Mouse (Mus musculus): ENCODE data around the gene Daam2. TPM values are rescaled to one million over a fixed set of nuclear protein-coding genes. Genes with fewer than 3 reads are reported as not detected.

Daam2 gene
- polyA plus RNA-seq, 1 experiment from 2014 or later: 6.6 TPM

DNA sequence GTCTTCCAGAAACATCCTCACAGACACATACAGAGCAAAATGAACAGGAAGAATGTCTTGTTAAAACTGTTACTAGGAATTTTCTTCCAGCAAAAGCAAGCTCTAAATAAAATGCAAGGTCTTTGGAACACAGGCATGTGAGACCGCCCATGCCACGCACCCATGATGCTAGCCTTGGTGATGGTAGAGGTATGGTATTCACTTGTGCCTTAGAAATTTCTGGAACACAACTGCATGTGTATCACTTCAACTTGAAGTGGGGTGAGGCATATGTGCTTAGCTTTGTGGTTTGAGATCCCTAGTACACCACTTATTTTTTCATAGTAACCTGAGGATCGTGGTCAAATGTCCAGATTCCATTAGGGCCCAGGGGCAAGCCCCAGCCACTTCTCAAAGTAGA lies 13.2 kb upstream of the Daam2 start:
- ATAC-seq: peak; percentile 80
- DNase-seq (ENCODE audit: low spot score): peak; percentile 31
- 75% methylated on average over 3 of the region's 3 CpGs for WGBS
- no peaks in the 10 kb centered on the region for H3K9me3 ChIP-seq (ENCODE audit: low read length)
- H3K4me3 ChIP-seq (ENCODE audit: low read depth, low read length): no peak overlapping the region
- no peaks in the 10 kb centered on the region for H3K4me1 ChIP-seq (ENCODE audit: insufficient read depth, low read depth, low read length)
- no peak overlapping the region for H3K27ac ChIP-seq (ENCODE audit: low read length)
- no peak overlapping the region for H3K4me2 ChIP-seq (replicated peaks; ENCODE audit: low read depth, low read length)
- TF ChIP-seq CTCF (IDR thresholded peaks at IDR 0.05) (no peak), EP300 (IDR thresholded peaks at IDR 0.05) (peak; percentile 84)
- no peaks in the 10 kb centered on the region for H3K36me3 ChIP-seq (ENCODE audit: insufficient read depth, low read length)
- H3K9ac ChIP-seq (replicated peaks; ENCODE audit: low read depth): no peak overlapping the region
- no peaks in the 10 kb centered on the region for H3K27me3 ChIP-seq (replicated peaks; ENCODE audit: insufficient read depth, low read length)

DNA sequence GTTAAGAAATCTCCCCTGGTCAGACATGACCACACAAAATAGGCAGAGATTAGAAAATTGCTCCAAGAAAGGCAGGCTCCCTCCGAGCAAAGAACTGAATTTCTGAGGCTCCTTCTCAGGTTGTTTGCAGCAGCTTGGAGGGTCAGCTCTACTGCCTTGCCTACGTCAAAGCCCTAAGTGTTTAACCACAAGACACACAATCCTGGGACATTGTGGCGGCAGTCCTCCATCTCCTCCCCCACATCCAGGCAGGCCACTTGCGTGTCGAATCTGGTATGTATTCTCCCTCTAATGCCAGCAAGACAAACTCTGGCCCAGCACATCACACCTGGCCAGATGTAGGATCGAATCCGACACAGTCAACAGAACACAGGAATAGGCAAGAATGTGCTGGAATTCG lies 4.6 kb upstream of the Daam2 start:
- Histone ChIP-seq H3K9me3 (ENCODE audit: low read length) (0 out of 2 replicates have a peak, but pooled peaks cover 3% of the 10 kb centered on the region), H3K9ac (replicated peaks; ENCODE audit: low read depth) (no peak overlapping the region), H3K27me3 (replicated peaks; ENCODE audit: insufficient read depth, low read length) (no peaks in the 10 kb centered on the region), H3K36me3 (ENCODE audit: insufficient read depth, low read length) (no peaks in the 10 kb centered on the region), H3K4me3 (ENCODE audit: low read depth, low read length) (no peak overlapping the region), H3K27ac (ENCODE audit: low read length) (peak overlapping the region; percentile 49; the same call in 1 of the 2 replicates), H3K4me2 (replicated peaks; ENCODE audit: low read depth, low read length) (no peak overlapping the region), H3K4me1 (ENCODE audit: insufficient read depth, low read depth, low read length) (no peaks in the 10 kb centered on the region)
- DNase-seq (ENCODE audit: low spot score) (peak; percentile 71), ATAC-seq (peak; percentile 88)
- no peak for TF ChIP-seq CTCF (IDR thresholded peaks at IDR 0.05)
- peak; percentile 92 for TF ChIP-seq EP300 (IDR thresholded peaks at IDR 0.05)
- 58% methylated on average over 8 of the region's 8 CpGs for WGBS

DNA sequence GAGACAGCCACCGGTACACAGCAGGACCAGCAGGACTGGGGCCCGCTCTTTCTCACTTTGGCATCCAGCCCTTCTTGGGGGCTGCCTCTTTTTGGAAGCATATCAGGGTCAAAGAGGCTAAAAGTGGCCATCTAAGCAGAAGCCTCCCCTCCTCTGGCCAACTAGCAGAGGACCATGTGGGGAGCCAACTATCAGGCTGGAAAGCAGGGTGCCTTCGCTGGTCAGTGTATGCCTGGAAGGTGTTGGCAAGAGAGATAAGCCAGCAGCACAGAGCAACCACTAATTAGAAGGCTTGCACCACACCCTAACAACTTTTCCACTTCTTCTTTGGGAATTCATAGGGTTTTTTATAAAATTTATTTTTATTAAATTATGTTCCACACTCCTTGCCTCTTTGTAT lies 346 bp upstream of the Daam2 start:
- Histone ChIP-seq H3K36me3 (ENCODE audit: insufficient read depth, low read length) (no peaks in the 10 kb centered on the region), H3K4me3 (ENCODE audit: low read depth, low read length) (peak overlapping the region; percentile 45; the same call in 1 of the 2 replicates), H3K4me2 (replicated peaks; ENCODE audit: low read depth, low read length) (peak overlapping the region; percentile 58), H3K9me3 (ENCODE audit: low read length) (no peaks in the 10 kb centered on the region), H3K27ac (ENCODE audit: low read length) (peak overlapping the region; percentile 79), H3K9ac (replicated peaks; ENCODE audit: low read depth) (peak overlapping the region; percentile 1; the same call in 1 of the 2 replicates), H3K27me3 (replicated peaks; ENCODE audit: insufficient read depth, low read length) (no peaks in the 10 kb centered on the region), H3K4me1 (ENCODE audit: insufficient read depth, low read depth, low read length) (no peaks in the 10 kb centered on the region)
- no peak for TF ChIP-seq CTCF (IDR thresholded peaks at IDR 0.05)
- TF ChIP-seq EP300 (IDR thresholded peaks at IDR 0.05): no peak
- ATAC-seq (no peak), DNase-seq (ENCODE audit: low spot score) (no peak)
- WGBS: 20% methylated on average over 3 of the region's 3 CpGs

DNA sequence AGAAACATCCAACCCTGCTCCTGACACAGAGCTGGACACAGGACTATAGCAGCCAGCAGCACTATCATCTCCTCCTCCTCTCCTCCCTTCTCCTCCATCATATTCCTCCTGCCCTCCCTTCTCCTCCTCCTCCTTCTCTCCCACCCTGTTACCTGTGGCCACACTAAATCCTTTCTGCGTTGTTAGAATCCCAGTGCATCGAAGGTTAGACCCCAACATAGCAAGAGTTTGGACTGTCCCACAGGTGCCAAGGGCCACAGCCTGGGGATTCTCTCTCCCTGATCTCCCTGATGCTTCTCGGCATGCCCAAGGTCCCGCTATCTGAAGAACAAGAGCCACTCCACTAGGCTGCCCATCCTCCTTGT lies 745 bp downstream of the Daam2 start:
- H3K9ac ChIP-seq (replicated peaks; ENCODE audit: low read depth): peak overlapping the region; percentile 1
- ATAC-seq: peak; percentile 27
- H3K27ac ChIP-seq (ENCODE audit: low read length): peak overlapping the region; percentile 79

DNA sequence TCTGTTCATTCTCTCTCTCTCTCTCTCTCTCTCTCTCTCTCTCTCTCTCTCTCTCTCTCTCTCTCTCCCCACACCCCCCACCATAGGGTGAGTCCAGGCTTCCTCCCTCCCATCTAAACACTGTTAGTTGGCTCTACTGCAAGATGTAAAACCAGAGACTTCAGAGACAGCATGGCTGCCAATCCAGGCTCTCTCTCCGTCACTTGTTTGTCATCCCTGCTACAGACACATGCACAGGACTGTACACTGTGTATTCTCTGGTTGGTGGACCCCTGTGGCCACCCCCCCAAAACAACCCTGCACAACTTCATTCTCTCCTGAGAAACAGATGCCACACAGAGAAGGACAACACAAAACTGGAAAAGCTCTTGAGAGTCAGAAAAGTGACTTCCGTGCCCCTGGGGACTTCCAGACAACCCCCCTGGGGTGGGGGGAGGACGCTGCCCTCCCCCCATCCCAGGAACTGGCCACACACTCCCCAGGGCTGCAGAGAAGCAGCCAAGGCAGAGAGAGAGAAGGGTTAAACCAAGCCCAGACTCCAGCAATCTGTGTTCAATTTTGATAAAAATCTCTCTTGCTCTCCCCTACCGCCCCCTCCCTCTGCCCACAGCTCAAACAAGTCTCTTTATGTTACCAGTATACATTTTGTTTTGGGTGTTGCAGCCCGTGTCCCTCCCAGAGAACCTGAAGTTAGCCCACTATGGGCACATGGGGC lies 1.3 kb downstream of the Daam2 start:
- 17% methylated on average over 5 of the region's 5 CpGs for WGBS
- peak overlapping the region; percentile 79 for H3K27ac ChIP-seq (ENCODE audit: low read length)

More for the DNA sequence above, 745 bp downstream of the Daam2 start:
- Histone ChIP-seq H3K4me3 (ENCODE audit: low read depth, low read length) (peak overlapping the region; percentile 45), H3K27me3 (replicated peaks; ENCODE audit: insufficient read depth, low read length) (no peaks in the 10 kb centered on the region), H3K4me1 (ENCODE audit: insufficient read depth, low read depth, low read length) (no peaks in the 10 kb centered on the region), H3K9me3 (ENCODE audit: low read length) (no peaks in the 10 kb centered on the region), H3K36me3 (ENCODE audit: insufficient read depth, low read length) (no peaks in the 10 kb centered on the region), H3K4me2 (replicated peaks; ENCODE audit: low read depth, low read length) (peak overlapping the region; percentile 58)
- no peak for DNase-seq (ENCODE audit: low spot score)
- TF ChIP-seq EP300 (IDR thresholded peaks at IDR 0.05): no peak
- no peak for TF ChIP-seq CTCF (IDR thresholded peaks at IDR 0.05)
- WGBS: 16% methylated on average over 4 of the region's 4 CpGs

DNA sequence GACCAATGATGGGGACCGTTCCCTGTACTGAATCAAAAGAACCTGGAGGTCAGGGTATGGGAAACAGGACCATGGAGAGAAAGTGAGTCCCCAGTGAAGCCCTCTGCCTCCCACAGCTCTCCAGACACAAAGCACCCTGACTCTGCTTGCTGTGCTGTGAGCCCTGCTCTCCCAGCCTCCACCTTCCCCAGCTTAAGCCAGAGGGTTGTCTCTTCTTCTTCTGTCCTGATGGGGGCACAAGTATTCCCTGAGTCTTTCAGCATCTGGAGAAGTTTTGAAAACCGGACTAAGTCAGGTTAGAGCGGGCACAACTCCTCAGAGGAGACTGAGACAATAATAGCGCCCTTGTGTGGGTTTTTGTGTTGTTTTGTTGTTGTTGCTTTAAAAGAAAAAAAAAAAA lies 2.2 kb downstream of the Daam2 start:
- Histone ChIP-seq H3K36me3 (ENCODE audit: insufficient read depth, low read length) (no peaks in the 10 kb centered on the region), H3K27me3 (replicated peaks; ENCODE audit: insufficient read depth, low read length) (no peaks in the 10 kb centered on the region), H3K9me3 (ENCODE audit: low read length) (no peaks in the 10 kb centered on the region), H3K4me1 (ENCODE audit: insufficient read depth, low read depth, low read length) (no peaks in the 10 kb centered on the region; the same call in 1 of the 2 replicates), H3K4me2 (replicated peaks; ENCODE audit: low read depth, low read length) (peak overlapping the region; percentile 58; the same call in 1 of the 2 replicates), H3K4me3 (ENCODE audit: low read depth, low read length) (no peak overlapping the region), H3K9ac (replicated peaks; ENCODE audit: low read depth) (no peak overlapping the region), H3K27ac (ENCODE audit: low read length) (no peak overlapping the region)
- ATAC-seq (no peak), DNase-seq (ENCODE audit: low spot score) (no peak)
- WGBS: 52% methylated on average over 4 of the region's 4 CpGs
- TF ChIP-seq CTCF (IDR thresholded peaks at IDR 0.05) (peak; percentile 54), EP300 (IDR thresholded peaks at IDR 0.05) (no peak)

More for the DNA sequence above, 1.3 kb downstream of the Daam2 start:
- 0 out of 2 replicates have a peak, but pooled peaks have one; percentile 8 for ATAC-seq
- Histone ChIP-seq H3K4me3 (ENCODE audit: low read depth, low read length) (peak overlapping the region; percentile 45), H3K36me3 (ENCODE audit: insufficient read depth, low read length) (no peaks in the 10 kb centered on the region), H3K4me2 (replicated peaks; ENCODE audit: low read depth, low read length) (peak overlapping the region; percentile 58), H3K27me3 (replicated peaks; ENCODE audit: insufficient read depth, low read length) (no peaks in the 10 kb centered on the region), H3K9ac (replicated peaks; ENCODE audit: low read depth) (peak overlapping the region; percentile 1), H3K4me1 (ENCODE audit: insufficient read depth, low read depth, low read length) (no peaks in the 10 kb centered on the region), H3K9me3 (ENCODE audit: low read length) (no peaks in the 10 kb centered on the region)
- no peak for DNase-seq (ENCODE audit: low spot score)
- TF ChIP-seq EP300 (IDR thresholded peaks at IDR 0.05): no peak
- no peak for TF ChIP-seq CTCF (IDR thresholded peaks at IDR 0.05)
